Mouse (Mus musculus) kidney, postnatal 4 days (tissue): ENCODE measurements at regions not wholly inside any gene's neighbourhood (a gene's known extent, or its start where the extent isn't known, plus 50 kb on each side); places are given as distances from the start of the nearest gene placed in this dataset.

ENCODE experiments used
- DNase-seq, 2 experiments: peaks; one replicate each; pipeline ENCODE4 v3.0.0; 2021; ENCODE audit warnings: mixed read lengths in 2 of 2

- no peak for DNase-seq
These were observed 156.6 kb upstream of the Spdye4c start for GRCm38 (mm10) chr2:128434200-128434977.

- DNase-seq, result no peak
These were observed 154.6 kb upstream of the Spdye4c start for GRCm38 (mm10) chr2:128436378-128436777.

DNA sequence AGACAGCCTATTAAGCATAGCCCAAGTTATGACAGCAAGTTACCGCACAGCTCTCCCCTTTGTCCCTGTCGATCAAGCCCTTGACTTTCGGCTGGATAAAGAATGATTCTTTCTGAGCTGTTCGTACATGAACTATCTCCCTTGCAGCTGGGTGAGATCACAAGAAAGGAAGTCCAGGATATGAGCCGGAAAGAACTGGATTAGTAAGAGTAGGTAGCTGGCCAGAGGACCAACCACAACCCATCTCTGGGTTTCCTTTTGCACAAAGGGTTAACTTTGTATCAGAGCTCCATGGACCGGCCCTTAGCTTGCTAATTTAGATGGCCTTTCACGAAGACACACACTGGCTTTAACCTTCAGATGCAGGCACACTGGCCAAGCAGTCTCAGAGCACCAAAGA lies 153.3 kb upstream of the Spdye4c start:
- DNase-seq, result no peak

- no peak for DNase-seq
These were observed 152.7 kb upstream of the Spdye4c start for GRCm38 (mm10) chr2:128438161-128438822.

- DNase-seq, result no peak
These were observed 152.1 kb upstream of the Spdye4c start for GRCm38 (mm10) chr2:128438897-128439296.

DNA sequence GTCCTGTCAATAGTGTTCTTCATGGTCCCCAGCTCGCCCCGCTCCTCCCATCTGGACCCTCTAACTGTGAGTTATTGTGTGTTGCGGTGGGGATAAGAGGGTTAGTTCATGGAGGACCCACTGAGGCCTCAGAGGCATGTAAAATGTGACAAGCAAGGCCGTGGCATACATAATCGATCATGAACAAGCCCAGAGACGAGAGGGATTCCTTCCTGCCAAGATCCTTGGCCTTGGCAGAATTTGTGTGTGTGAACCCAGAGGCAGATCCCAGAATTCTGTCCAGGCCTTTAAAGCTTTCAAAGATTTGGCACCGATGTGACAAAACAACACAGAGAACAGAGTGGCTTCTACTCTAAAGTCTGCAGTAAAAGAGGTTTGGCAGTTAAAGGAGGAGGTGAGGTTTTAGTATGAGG lies 146.4 kb upstream of the Spdye4c start:
- DNase-seq, result no peak

DNA sequence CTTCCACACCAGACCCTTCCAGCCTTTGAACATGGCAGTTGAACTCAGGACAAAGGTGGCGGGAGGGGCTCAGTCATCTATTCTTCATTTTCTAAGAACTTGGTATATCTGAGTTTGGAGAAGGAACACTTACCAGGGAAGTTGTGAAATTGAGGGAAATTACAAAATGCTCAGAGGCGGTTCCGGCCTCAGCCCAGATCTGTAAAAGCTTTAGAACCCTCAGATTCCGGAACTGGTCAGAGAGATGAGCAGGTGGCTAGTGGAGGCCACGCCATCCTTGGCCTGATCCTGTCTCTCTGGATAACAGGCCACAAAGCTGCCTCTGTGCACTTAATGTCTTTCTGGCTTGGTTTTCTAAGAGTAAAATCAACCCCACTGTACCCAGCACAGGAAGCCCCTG lies 145.6 kb upstream of the Spdye4c start:
- no peak for DNase-seq

DNA sequence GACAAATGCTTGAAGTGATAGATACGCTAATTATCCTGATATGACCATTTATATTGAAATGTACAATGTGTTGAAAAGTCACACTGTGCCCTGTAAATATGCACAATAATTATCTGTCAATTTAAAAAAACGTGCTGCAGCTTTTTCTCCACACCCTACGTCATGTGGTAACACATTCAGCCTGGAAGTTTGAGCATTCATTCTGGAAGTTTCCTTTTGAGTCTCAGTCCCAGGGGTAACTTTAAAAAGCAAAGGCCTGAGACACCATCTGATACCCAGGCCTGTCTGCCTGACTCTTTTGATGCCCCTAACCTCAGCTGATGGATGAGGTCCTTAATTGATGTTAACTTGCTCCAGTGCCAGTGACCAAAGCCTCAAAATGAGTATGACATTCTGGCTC lies 141.7 kb upstream of the Spdye4c start:
- DNase-seq, result no peak

- no peak for DNase-seq
These were observed 141.0 kb upstream of the Spdye4c start for GRCm38 (mm10) chr2:128450045-128450444.

GRCm38 (mm10) chr2:128451554-128452239 lies 139.3 kb upstream of the Spdye4c start:
- no peak for DNase-seq

- no peak for DNase-seq
These were observed 138.4 kb upstream of the Spdye4c start for GRCm38 (mm10) chr2:128452582-128452981.

DNA sequence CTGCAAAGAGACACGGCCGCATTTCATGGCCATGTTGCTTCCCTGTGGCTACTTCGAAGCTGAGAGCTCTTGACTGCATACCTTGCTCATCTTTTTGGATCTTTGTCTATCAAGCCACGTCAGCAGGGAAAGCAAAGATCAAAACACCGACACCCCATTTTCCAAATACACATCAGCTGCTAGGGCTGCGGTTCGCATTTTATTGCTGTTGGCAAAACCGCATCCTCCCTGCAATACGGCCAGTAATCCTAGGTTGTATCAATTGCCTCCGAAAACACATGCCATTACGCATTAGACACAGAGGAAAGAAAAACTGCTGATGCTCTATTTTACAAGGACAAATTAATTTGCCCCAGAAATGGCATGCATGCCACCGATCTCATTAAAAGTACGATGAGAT lies 136.5 kb upstream of the Spdye4c start:
- DNase-seq, result no peak

DNA sequence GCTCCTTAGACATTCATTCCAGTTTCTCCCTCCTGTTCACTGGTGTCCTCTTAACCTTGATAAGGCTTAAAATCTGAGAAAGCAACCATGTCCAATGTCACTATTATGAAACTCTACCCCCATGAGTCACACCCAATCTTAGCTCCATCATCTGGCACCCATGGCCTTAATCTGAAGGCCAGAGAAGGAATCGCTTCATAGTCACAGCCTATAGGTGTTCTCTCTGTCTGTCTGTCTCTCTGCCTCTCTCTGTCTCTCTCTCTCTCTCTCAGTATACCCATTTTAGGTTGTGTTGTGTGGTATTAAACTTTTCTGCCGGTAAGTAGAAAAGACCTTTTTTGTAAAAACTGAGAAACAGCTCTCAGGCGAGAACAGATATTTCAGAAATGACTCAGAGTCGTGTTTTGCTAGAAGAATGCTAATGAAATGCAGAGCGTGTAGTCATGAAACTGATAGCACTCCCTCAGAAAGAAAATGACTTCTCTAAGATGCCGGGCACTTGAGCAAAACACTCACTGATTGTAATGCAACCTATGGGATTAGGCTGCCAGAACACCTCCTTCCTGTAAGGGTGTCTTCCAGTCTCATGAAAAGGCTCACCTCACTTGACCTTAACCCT lies 133.3 kb upstream of the Spdye4c start:
- DNase-seq, result no peak

DNA sequence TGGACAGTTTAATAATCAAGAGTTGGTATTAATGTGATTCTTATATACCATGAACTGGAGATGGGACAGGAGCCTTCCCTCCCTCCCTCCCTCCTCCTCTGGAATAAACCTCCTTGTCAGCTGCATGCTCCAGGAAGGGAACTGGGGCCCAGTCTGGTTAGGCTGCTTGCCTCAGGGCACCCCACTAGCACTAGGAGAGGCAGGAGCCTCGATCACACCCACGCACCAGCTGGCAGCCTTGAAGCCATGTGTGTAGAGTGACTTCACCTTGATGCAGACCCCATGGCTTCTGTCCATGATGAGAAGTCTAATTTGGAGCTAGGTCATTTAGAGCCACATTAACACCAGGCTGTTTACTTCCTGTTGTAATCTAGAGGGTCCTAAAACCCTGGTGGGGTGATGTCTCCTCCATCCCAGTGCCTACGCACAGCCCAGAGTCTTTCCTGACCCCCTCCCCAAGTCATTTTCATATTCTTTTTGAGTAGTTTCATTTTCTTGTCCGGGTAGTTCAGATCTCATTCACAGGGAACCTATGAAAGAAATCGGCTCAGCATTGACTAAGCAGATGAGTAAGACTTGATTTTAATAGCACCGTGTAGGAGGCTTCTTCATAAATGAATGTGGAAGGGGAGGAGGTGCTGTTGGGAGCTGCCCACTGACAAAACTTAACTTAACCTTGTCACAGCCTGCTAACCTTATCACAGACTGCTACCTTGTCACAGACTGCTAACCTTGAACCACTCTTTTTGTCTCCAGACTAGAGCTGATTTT lies 125.6 kb upstream of the Spdye4c start:
- DNase-seq, result no peak

DNA sequence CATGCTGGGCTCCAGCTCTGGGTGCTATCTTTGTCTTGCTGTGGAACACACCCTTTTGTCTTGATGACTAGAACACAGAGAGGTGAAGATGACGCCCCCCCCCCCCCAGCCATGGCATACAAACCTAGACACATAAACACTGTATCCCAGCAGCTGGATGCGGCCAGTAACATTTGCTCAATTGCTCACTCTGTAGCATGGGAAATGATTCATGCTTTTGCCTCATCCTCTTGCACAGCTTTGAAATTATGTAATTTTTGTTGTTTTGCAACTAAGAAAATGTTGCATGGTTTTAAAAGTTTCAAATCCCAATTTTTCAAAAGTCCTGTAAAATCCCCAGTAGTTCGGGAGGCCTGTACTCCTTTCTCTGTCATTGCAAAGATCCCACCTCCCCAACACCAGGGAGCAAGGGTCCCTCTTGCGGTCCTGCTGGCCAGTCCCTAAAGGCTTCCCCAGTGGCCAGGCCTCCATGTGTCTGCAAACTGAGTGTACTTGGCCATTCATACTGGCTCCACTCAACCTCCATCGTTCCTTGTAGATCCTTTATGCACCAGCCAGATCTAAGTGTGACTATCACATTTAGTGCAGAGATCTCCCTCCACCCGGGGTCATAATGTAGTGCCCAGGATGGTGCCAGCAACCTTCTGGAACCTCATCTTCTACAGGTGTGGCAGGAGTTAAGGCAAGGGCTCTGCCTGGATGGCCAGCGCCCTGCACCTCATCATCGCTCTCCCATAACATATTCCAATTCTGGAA lies 123.3 kb upstream of the Spdye4c start:
- no peak for DNase-seq

DNA sequence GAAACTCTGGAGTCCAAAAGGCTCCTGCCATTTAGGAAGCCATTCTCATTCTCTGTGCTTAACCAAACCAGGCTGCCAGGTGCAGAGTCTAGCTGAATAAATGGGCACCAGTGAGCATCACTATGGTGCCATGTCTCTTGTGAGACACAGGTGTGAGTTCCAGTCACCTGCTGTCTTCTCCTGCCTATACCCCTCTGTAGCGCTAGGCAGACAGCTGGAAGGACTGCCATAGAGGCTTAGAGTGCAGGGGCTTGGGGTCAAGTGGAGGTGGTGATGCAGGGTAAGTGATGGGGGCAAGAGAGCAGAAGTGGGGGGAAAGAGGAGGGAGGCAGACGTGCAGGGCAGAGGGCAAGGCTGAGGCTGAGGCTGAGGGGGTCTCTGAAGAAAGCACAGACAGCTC lies 122.7 kb upstream of the Spdye4c start:
- no peak for DNase-seq

GRCm38 (mm10) chr2:128470351-128470750 lies 120.7 kb upstream of the Spdye4c start:
- no peak for DNase-seq

- DNase-seq, result no peak
These were observed 117.6 kb upstream of the Spdye4c start for GRCm38 (mm10) chr2:128473241-128473954.

GRCm38 (mm10) chr2:128473997-128474396 lies 117.0 kb upstream of the Spdye4c start:
- DNase-seq, result no peak

- DNase-seq, result no peak
These were observed 113.8 kb upstream of the Spdye4c start for GRCm38 (mm10) chr2:128477242-128477641.

DNA sequence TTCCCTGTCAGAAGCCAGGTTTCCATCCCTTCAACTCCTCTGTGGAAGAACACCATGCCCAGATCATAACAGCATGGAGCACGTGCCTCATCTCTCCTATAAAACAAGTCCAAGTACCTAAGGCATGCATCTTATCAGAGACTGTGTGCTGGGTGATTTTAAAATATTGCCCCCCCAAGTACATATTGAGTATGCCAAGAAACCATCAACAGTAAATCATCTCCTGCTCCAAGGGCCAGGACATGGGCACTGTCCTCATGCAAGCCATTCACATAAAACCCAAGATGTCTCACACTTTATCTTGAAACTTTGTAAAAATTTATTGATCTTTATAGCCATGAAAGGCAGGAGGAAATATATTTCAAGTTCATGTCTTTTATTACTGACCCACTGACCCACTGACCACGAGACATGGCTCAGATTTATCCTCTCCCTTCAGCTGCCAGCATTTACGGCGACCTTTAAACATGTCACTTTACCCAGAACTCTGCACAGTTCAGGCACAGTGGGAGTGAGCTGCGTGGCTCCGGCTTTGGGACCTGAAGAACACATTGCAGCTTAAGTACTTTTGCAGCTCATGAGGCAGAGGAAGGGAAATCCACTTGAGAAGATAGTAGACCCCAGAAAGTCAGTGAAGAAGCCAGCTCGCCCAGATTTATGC lies 99.7 kb upstream of the Spdye4c start:
- peak; percentile 26 to 34 for DNase-seq
